Mouse (Mus musculus) kidney, adult 2 months (tissue): ENCODE measurements around the gene Gipr.

Experiments used
- CTCF ChIP-seq: fragments of 200-500 bp; conservative IDR thresholded peaks from 2 replicates; pipeline ENCODE4 v1.5.1; 2011; ENCODE audit warnings: low read depth, mild to moderate bottlenecking, control low read depth, low read length, moderate library complexity, mixed read lengths; ENCODE audit not compliant: insufficient read depth, insufficient read length
- POLR2A ChIP-seq: fragments of 200-500 bp; IDR thresholded peaks from one replicate; pipeline ENCODE4 v1.6.1; 2011; ENCODE audit warnings: low read depth, low read length, control low read depth

GRCm38 (mm10) chr7:19148180-19148874, 17.6 kb downstream of the Gipr start:
- no peak for TF ChIP-seq CTCF
- TF ChIP-seq POLR2A, result no peak
